Mouse (Mus musculus) layer of hippocampus, adult 11-12 months (tissue): Measurements from ENCODE around the gene Tmem95.
A peak's percentile ranks its signal among the peaks of the same experiment; 100 is the strongest.

ENCODE experiments used
- DNase-seq: peaks from one replicate; pipeline ENCODE4 v3.0.0; 2022; ENCODE audit warnings: low spot score

The Tmem95 gene

DNA sequence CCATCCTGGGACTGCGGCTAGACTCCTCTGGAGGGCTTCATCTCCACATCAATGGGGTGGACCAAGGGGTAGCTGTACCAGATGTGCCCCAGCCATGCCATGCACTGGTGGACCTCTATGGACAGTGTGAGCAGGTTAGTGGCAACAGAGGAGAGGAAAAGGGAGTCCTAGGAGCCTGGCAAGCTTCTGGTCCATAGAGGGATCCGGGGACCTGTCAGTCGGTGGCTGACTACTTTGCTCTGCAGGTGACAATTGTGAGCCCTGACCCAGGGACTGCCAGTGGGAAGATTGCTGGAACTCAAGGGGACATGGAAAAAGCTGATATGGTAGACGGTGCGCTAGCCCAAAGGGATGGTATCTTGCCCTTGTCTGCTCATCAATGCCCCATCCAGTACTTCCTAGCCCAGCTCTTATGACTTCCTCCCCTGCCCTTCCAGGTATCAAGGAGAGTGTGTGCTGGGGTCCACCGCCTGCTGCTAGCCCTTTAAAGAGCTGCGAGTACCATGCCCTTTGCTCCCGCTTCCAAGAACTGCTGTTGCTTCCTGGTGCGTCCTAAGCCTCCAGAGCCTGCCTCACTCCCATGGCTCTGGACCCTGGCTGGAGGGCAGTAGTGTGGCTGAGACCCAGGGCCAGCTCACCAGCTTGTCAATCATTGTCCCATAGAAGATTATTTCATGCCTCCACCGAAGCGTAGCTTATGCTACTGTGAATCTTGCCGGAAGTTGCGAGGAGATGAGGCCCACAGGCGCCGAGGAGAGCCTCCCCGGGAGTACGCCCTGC is 33.2 kb upstream of the Tmem95 start:
- no peak for DNase-seq

DNA sequence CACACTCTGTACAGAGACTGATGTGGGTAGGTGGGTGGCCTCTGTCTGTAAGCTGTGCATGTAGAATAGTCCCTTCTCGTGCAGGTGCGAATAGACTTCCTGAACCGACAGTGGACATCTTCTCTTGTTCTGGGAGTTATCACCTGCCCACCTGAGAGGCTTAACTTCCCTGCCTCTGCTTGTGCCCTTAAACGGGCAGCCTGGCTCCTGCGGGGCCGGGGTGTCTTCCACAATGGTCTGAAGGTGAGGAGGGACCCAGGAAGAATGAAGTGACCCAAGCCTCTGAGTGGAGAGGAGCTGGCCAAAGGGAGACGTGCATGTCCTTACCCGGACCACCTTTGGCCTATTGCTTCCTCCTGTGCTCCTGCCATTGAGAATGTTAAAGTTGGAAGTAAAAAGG is 32.4 kb upstream of the Tmem95 start:
- DNase-seq = no peak

GRCm38 (mm10) chr11:69909174-69909573 is 31.4 kb upstream of the Tmem95 start:
- no peak for DNase-seq

GRCm38 (mm10) chr11:69908645-69909044 is 30.8 kb upstream of the Tmem95 start:
- no peak for DNase-seq

GRCm38 (mm10) chr11:69904311-69904710 is 26.5 kb upstream of the Tmem95 start:
- no peak for DNase-seq

DNA sequence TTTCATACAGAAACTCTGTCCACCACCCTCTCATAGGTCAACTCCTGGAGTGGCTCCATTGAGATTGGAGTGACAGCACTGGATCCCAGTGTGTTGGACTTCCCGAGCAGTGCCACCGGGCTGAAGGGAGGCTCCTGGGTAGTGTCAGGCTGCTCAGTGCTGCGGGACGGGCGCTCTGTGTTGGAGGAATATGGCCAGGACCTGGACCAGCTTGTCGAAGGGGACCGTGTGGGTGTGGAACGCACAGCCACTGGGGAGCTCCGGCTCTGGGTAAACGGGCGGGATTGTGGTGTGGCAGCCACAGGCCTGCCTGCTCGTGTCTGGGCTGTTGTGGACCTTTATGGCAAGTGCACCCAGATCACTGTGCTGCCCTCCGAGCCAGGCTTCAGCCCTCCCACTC is 25.2 kb upstream of the Tmem95 start:
- no peak for DNase-seq

- DNase-seq = no peak
Observed at GRCm38 (mm10) chr11:69901993-69902392, 24.2 kb upstream of the Tmem95 start.

- peak; percentile 98 for DNase-seq
Observed at GRCm38 (mm10) chr11:69901406-69901846, 23.6 kb upstream of the Tmem95 start.

DNA sequence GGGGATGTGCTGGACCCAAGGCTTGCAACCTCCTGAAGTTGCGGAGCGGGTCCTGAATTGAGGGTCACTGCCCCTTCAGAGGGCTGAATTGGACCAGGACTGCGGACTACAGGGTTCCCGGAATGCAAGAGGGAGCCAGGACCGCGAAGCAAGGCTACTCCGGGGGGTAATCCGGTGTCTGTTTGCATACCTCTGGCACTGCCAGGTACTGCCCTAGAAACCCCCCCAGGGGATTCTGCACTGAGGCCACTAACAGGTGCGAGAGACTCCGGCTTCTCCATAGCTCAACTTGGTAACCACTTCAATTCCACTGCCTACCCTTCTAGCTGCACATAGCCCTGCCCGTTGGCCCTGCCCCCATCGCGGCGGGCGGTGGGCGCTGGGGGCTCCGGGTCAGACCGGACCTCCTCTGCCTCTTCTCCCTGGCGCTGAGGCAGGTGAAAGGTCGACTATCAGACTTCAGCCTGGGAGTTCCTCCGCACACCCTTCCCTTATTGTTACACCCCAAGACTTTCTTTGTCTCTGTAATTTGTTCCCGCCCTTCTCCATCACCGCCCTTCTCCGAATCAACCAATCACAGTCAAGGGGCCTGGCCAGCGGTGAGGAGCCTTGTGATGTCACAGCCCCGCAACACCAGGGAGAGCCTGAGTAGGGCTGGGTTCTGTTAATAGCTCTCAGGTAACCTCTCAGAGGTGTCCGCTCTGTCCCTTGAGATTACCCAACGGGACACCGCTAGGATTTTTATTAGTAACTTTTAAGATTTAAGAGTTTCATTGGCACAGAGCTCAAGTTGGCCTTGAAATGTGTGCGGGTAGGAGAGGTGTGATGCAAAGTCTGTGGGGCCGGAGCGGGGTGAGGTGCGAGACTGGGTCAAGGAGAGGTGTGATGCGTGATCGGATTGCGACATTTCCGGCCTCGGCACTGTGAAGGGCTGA is 22.9 kb upstream of the Tmem95 start, which contains the start of the genes 2810408A11Rik and Neurl4:
2810408A11Rik (minus strand) TSS at position 517 of the 935 bp plus-strand sequence.
Neurl4 (plus strand) TSS at position 602 of the 935 bp plus-strand sequence.
- peak; percentile 88 for DNase-seq

DNA sequence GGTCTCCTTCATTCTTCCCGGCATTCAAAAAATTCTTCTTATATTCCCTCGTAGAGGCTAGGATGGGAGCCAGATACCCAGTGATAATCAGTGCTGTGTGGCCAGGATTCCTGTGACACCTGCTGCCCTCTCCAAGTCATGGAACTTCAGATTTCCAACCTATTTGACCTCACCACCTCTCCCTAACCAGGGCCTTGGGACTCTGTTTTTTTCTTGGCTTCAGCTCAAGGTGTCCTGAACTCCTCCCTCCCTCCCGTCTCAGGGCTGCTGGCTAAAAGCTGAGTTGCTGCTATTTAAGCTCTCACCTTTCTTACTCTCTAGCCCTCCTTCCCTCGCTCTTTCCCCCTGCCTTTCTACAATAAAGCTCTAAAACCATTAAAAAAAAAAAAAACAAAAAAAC is 22.1 kb upstream of the Tmem95 start:
- DNase-seq = no peak

DNA sequence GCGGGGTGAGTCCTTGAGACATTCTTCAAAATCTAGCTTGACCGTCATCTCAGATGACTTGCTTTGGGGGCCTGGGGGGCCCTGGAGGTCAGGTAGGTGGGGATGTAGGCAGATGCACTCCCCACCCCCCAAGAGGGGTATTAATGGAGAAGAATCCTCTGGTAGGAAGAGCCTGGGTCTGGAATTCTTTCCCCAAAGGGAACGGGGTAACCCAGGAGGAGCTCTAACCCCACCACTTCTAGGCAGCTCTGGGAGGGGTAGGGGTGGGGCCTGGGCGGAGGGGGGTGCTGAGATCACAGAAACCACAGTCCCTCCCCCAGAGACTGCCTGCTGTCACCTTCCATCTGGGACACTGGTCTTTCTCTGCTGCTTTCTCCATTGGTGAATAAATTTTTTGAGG is 17.5 kb upstream of the Tmem95 start, which contains the start of gene Acap1:
Acap1 (minus strand) TSS at position 249 of the 400 bp plus-strand sequence.
- no peak for DNase-seq

- no peak for DNase-seq
Observed at GRCm38 (mm10) chr11:69894671-69895070, 16.9 kb upstream of the Tmem95 start.

DNA sequence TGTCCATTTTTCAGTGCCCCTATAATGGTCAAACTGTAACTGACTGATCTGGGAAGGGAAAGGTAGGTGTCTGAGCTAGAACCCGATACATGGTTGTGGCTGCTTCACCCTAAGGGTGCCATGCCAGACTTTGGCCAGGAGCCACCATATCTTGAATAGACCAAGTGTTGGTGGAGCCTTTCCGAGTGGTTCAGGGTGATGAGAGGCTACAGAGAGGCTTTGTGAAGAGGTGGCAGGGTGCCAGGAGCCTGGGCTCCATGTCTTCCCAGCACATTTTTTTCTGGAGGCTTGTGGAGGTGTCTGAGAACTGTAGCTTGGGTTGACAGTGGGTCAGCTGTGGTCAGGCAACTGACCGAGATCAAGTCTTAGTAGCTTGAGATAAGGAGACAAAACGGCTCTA is 13.7 kb upstream of the Tmem95 start:
- DNase-seq = peak; percentile 61

DNA sequence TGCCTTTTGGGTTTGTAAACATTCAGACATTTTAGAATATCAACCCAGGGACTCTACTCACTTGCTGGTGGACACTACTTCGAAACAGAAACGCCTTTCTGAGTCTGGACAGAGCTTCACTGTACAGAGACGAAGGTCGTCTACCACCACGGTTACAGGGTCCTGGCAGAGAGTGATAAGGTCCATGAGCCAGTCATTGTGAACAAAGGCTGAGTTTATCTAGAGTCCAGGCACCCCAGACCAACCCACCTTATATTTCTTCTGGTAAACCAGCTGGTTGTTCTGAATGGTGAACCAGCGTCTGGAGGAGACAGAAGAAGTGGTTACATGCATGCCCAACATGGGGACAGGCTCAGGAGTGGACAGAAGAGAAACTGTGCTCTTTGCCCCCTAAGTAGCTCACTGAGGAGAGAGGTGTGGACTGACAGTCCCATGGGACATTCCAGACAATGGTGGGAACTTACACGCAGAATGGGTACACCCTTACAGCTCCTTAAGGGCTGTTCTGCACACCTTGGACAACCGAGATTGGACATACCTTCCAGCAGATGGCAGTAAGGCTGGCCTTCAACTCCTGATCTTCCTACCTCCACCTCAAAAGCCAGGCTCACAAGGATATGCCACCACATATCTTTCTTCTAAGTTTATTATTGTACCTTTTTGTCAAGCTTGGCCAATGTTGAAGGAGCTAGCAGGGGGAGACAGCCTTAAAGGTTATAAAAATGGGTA is 9.3 kb upstream of the Tmem95 start:
- DNase-seq = no peak

DNA sequence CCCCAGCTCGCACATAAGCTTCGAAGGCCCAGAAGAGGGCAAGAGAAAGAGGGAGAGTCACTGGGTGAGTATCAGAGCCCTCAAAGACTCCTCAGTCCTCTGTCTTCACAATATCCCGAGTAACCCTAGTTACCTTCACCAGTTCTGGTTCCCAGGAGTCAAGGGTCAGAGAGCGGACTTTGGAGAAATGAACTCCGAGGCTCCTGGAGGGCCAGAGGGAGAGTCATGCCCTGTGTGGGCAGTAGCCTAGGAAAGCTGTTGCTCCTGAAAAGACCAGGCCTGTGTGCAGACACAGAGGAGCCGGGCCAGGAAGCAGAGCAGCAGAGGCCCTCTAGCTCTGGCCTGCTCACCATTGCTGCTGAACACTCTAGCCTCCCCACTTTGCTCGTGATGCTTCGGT is 6.8 kb upstream of the Tmem95 start:
- DNase-seq = no peak

- no peak for DNase-seq
Observed at GRCm38 (mm10) chr11:69884240-69884639, 6.4 kb upstream of the Tmem95 start.

- DNase-seq = no peak
Observed at GRCm38 (mm10) chr11:69883527-69884151, 5.8 kb upstream of the Tmem95 start.

- no peak for DNase-seq
Observed at GRCm38 (mm10) chr11:69883066-69883465, 5.2 kb upstream of the Tmem95 start.

- no peak for DNase-seq
Observed at GRCm38 (mm10) chr11:69881787-69882670, 4.2 kb upstream of the Tmem95 start.

DNA sequence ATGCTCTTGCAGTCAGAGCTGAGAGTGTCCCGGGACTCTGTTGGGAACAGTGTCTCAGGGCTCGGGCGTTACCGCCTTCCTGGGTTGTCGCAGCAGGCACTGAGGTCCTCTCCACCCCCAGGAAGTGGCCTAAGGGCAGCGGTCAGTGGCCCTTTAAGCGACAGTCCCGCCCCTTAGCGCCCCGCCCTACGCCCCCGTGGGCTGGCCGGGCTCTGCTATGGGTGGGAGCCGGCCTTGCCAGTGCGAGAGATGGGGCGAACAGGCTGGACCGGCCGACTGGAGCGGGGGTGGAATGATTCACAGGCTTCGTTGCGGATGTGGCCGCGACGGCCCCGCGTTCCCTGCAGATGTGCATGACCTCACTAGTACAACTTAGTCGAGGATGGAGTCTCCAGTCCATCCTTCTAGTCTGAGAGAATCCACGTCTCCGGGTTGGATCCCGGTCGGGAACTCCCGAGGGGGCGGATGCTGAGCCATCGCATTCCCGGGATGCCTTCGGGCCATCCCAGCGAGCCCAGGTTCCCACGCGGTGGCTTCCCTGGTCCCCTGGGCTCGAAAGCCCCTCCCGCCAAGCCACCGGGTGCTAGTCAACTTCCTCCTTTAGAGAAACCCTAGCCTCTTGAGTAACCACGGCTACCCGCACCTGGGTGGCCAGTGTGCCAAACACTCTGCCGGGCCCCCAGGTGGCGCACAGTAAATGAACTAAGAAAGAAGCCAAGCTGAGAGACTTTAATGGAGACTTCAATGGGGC is 3.2 kb upstream of the Tmem95 start, which contains the start of gene Kctd11:
Kctd11 (minus strand) TSS at position 554 of the 751 bp plus-strand sequence.
- DNase-seq = peak; percentile 83
